Mouse (Mus musculus) adrenal gland, adult 2 months (tissue): Measurements from ENCODE around the gene Plekhf1. TPM values are rescaled to one million over a fixed set of nuclear protein-coding genes. Genes with fewer than 3 reads are reported as not detected.

Experiments
- DNase-seq: peaks from one replicate; pipeline ENCODE4 v3.0.0; 2021
- long read RNA-seq: library from polyadenylated mRNA; stranded (forward); transcript quantifications from one replicate; pipeline ENCODE4 v2.0.0, GENCODE M21; 2021
- polyA plus RNA-seq: library from polyadenylated mRNA; depleted of rRNA; stranded (reverse); fragments of >200 nt; gene quantifications from 2 replicates; pipeline ENCODE4 v1.2.3, GENCODE M21; 2012; rRNA removed
- total RNA-seq, 2 experiments: library from RNA; stranded (reverse); gene quantifications; 2 replicates each; pipeline ENCODE4 v1.2.3; 2021

Gene Plekhf1
- total RNA-seq = 1 to 10 TPM; 2.7 to 3.7 TPM
- 2.3 and 2.5 TPM in 2 replicates for polyA plus RNA-seq
- long read RNA-seq, full-length matches to known transcripts = 6 of 7 reads
- long read RNA-seq, partial matches to known transcripts = 0 of 7 reads
- long read RNA-seq, other reads (novel, unspliced or antisense) = 1 of 7 reads

- peak; percentile 96 for DNase-seq
Measured at GRCm38 (mm10) chr7:38227900-38228298, at the start of gene Plekhf1. Gene Plekhf1, minus strand, starts transcription at chr7:38228016.

GRCm38 (mm10) chr7:38272551-38272950, 44.7 kb upstream of the Plekhf1 start:
- DNase-seq = no peak

GRCm38 (mm10) chr7:38271859-38272258, 44.0 kb upstream of the Plekhf1 start:
- DNase-seq = peak; percentile 53

DNA sequence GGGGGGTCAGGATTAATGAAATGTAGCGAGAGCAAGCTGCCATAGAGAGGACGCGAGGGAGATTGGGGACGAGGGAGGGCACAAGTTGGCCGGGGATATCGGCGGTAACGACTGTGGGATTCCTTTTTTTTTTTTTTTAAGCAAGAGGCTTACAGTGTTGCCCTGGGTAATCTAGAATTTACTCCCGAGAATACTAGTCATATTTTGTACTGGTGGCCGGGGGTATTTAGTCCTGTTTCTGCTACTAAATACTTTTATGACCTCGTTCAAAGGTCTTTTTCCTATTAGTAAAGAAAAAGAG, 43.6 kb upstream of the Plekhf1 start:
- DNase-seq = no peak

DNA sequence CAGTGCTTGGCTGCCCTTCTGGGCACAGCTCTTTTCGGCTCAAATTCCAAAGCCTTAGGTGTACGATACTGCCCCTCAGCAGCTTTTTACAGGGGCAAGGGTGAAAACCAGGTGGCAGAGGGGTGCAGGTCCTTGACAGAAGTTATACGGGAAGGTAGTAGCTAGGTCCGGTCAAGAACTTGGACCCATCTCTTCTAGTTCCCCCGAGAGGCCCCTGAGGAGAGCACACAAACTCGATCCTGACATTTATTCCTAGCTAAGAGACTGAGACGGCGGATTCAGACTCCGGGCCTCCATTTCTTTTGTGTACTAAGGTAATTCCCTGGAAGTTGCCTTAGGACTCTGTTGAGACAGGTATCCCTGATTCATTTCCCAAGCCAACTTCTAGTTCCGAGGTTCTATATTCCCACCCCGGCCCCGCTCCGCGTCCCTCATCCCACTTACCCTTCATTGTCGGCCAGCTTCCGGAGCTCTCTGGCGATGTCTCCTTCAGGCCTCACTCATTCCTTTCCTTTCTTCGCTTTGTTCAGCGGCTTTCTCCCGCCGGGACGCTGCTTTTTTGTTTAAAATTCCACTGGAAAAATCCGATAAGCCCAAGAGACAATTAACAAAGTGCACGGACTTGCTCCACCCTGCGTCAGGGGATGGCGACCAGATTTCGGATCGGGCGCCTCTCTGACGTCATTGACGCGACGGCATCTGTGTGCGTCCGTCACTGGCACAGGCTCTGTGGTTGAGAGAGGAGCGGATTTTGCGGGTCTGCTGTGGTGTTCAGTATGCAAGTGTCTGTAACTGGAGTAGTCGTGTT, 43.1 kb upstream of the Plekhf1 start, which contains the start of gene Pop4:
Gene Pop4 (minus strand): TSS at position 721 of the 808 bp plus-strand sequence.
- peak; percentile 94 for DNase-seq

- peak; percentile 82 for DNase-seq
Measured at GRCm38 (mm10) chr7:38267006-38267680, 39.3 kb upstream of the Plekhf1 start.

- DNase-seq = peak; percentile 64
Measured at GRCm38 (mm10) chr7:38262406-38262805, 34.6 kb upstream of the Plekhf1 start.

DNA sequence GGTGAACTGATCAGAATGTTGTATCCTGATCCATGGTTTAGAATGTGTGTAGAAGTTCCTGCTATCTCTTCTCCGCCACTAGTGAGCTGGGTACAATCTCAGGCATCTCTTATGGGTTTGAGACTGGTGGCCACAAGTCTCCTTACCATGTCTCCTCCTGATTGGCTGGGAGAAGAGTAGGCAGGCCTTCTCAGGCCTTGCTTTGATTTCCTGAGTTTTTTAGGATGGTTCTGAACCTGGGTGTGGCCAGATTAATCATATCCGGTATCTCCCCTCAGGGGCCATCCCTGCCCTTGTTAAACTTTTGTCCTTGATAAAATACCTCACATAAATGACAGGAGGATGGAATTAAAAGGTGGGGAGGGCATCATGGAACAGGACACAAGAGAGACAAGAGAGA, 31.8 kb upstream of the Plekhf1 start:
- no peak for DNase-seq

- no peak for DNase-seq
Measured at GRCm38 (mm10) chr7:38253441-38253840, 25.6 kb upstream of the Plekhf1 start.

GRCm38 (mm10) chr7:38251494-38252216, 23.8 kb upstream of the Plekhf1 start:
- no peak for DNase-seq

- DNase-seq = no peak
Measured at GRCm38 (mm10) chr7:38242417-38242816, 14.6 kb upstream of the Plekhf1 start.

- no peak for DNase-seq
Measured at GRCm38 (mm10) chr7:38237140-38237539, 9.3 kb upstream of the Plekhf1 start.

GRCm38 (mm10) chr7:38236400-38237105, 8.7 kb upstream of the Plekhf1 start:
- DNase-seq = no peak

GRCm38 (mm10) chr7:38230285-38230684, 2.5 kb upstream of the Plekhf1 start:
- peak; percentile 20 for DNase-seq

DNA sequence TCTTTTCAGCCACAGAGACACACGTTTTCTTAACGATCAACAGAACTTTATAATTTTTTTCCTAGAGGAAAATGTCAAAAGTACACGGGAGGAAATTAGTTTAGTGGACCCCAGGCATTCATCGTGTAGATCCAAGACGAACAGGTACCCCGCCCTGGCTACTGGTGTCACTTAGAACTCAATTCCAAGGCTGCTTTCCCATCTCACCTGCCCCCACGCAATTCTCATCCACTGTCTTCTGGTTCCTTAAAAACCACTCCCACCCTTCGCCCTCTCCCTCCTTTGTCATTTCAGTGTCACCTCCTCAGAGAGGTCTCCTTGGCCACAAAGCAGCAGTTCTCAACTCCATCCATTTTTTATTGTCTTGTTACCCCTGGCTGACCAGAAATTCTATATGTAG, 513 bp upstream of the Plekhf1 start:
- DNase-seq = no peak

DNA sequence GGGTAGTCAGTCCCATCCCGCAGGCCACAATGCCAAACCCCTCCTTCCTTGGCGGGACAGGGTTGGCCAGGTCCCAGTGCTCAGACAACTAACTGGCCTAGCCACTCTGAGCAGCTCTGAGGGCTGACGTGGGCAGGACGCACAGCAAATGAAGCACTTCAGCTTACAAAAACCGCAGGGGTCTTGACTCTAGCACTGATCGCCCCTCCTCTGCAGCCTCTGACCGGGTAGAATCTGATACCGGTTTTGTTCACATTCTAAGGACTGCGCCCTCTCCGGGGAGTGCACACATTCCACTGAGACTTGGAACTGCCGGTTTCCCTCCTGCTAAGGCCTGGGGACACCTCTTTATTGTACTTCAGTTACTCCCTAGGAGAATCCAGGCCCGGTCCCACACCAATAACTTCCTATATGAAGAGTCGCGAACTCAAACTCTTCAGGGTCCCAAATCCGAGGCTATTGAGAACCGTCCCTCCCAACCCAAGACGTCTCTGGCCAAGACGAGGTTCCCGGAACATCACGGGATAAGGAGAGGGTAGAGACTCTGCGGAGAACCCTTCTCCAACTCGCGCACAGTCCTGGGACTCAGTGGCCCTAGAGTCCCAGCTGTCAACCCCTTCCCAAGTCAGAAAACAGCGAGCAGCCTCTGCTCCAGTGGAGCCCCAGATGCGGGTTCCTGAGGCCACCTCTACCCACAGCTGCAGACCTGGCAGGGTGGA, 476 bp downstream of the Plekhf1 start:
- DNase-seq = peak; percentile 85

DNA sequence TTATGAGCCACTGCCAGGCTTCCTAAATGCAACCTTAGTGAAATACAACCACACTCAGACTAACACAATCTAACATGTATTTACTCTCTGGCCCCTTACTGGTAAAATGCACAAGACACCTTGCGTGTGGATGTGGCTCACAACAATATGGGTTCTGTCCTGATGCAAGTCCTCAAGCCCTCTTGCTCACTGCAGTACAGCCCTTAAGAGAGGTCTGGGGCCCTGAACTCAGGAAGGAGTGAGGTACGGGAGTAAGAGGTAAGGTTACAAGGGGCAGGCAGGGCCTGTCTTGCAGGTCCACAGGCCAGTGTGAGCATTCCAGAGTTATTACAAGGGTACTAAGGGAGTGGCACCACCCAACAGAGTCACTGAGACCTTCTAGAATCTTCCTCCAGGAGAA, 1.6 kb downstream of the Plekhf1 start:
- no peak for DNase-seq

GRCm38 (mm10) chr7:38224577-38225369, 3.0 kb downstream of the Plekhf1 start:
- peak; percentile 57 for DNase-seq

- no peak for DNase-seq
Measured at GRCm38 (mm10) chr7:38220866-38221265, 7.0 kb downstream of the Plekhf1 start.

DNA sequence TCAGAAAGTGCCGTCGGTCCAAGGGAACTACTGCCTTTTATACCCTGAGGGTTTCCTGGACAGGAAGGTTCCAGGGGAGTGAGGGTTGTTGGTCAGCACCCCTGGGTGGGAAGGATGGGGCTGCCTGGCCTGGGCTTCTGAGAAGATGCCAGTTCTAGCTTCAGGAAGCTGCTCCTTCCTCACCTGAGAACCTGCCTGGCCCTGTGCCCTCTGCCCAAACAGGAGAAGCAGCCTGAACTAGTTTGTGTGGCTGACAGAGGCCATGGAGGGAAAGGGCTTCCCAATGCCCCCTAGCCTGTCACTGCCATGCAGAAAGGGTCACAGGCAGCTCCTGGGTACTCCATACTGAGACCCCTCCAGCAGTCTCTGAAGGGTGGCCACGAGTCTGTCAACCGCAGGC, 8.3 kb downstream of the Plekhf1 start:
- DNase-seq = no peak
